Mouse (Mus musculus): ENCODE data around the gene Eif4e.
"Not testable (repeated sequence)": the region's sequence is repeated elsewhere in the genome, so short reads cannot be mapped to it uniquely, and the experiment has no call there.

Eif4e gene

GRCm38 (mm10) chr3:138517881-138518280, 8.1 kb upstream of the Eif4e start:
- DNase-seq (ENCODE audit: low read depth): no peak

DNA sequence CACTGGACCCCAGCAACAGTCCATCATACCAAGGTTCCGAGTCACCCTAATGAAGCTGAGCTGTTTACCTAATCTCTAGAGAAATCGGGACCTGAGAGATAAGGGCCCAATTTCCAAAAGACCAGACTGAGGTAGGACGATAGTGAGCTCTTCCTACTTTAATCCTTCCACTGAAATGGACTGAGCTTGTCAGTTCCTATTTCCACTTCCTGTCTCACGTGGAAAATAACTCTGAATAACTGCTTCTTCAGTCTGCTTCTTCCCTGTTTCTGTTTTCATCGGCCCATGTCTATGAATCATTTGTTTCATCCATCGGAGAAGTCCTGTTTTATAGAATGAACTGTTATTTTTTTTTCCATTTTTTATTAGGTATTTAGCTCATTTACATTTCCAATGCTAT, 6.8 kb upstream of the Eif4e start:
- DNase-seq (ENCODE audit: low read depth): no peak

- DNase-seq (ENCODE audit: low read depth): no peak
These were observed 2.0 kb upstream of the Eif4e start for GRCm38 (mm10) chr3:138523956-138524355.

DNA sequence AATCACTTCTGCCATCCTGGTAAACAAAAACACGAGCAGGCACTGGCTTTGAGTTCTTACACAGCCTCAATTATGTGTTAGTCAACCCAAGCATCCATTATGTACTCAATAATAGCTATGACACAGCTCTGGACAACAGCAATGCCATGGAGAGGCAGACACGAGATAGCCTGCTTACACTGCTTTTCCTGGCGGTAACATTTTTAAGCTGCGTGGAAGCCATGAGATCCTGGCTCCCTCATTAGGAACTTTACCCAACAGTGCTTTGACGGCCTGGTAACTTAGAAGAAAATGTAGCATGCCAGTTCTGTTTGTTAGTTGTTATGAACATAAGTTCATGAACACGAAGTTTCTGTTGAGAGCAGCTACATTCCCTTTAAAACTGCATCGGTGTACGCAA, 485 bp upstream of the Eif4e start:
- DNase-seq (ENCODE audit: low read depth): no peak

- DNase-seq (ENCODE audit: low read depth): peak; percentile 97
These were observed 1.1 kb downstream of the Eif4e start for GRCm38 (mm10) chr3:138526916-138527666.

DNA sequence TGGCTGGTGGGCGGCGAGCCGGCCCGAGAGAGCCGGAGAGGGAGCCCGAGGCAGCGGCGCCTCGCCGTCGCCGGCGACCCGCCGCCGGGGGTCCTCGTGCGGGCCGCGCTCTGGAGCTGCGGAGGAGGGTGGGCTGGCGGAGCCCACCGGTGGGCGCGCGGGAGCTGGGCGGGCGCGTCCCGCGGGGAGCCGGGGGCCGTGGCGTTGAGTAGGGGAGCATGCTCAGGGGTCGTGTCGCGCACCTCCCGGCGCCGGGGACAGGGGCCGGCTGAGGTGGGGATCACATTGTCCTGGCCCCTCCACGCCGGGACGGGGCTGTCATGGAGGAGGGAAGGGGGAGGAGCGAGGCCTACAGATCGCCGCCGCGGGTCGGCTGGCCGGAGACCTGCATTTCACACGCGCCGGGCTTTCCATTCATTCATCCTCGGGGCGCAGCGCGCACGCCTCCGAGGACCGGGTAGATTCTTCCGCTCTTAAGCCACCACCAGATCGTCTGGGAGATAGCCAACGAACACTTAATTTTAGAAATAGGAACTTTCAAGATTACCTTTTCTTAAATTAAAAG, 1.8 kb downstream of the Eif4e start:
- no peak for DNase-seq (ENCODE audit: low read depth)

DNA sequence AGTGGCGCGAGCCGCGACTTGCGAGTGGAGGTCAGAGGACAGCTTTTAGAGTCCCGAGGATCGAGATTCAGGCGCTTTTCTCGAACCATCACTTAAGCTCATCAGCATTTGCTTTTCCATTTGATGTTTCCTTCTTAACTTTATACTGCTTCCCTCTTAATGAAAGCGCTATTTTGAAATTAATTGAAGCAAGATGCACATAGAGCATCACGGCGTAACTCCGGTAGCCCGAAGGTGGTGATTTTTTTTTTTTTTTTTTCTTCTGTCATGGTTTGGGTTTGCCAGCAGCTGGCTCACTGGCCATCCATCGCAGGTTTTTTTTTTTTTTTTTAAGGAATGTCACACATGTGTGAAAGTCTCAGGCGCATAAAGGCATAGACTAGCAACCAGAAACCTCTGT, 2.3 kb downstream of the Eif4e start:
- DNase-seq (ENCODE audit: low read depth): no peak

DNA sequence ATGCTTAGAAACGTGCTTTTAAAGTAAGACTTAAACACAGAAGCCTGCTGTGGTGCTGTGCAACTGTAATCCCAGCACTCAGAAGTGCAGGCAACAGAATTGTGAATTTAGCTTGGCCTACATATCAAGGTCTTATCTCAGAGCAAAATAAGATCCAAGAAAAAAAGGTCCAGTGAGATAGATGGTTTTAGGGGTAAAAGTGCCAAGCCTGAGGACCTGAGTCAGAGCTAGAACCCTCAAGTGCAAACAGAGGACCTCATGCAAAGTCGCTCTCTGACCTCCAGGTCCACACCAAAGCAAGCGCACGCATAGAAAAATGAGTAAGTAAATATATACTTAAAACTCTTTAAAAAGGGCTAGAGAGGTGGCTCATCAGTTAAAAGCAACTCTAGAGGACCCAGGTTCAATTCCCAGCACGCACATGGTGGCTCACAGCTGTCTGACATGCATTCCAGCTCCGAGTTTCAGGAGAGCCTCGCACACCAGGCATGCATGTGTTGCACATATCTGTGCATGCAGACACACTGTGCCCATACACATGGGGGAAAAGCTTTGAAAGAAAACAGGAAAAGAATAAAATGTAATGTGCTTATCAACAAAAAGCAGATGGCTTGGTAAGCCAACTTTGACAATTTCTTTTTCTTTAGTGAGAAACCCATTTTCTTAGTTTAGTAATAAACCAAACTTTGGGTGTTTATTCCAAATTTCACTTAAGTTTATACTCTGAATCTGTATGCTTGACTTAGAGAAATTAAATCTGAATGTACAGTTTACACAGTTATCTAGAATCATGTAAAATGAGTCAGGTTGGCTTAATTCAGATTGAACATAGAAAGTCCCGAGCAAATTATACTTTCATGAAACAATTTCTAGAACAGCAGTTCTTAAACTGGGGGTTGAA, 4.8 kb downstream of the Eif4e start:
- no peak for DNase-seq (ENCODE audit: low read depth)

DNA sequence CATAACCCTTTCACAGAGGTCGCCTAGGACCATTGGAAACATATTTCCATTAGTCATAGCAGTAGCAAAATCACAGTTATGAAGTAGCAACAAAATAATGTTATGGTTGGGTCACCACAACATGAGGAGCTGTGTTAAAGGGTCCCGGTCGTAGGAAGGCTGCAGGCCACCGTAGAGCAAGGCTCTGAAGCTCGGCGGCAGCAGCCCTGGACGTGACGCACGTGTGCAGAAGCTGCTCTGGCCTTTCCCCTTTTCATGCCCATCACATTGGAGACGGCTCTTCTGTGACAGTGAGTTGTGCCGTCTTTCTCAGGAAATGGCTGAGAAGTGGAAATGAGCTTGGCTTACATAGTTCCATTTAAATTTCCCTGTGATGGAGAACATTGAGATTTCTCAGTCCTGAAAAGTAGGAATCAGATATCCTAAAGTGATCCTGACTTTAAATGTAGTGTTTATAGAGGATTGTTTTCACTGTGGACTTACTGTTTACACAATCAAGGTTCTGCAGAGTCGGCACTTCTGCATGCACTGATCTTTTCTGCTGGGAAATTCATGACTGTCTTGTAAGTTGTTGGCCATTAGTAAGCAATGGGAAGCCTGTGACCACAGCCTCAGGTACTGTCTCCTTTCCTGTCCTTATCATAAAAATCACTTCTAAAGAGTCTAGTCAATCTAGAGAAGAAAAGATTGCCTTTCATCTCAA, 5.7 kb downstream of the Eif4e start:
- DNase-seq (ENCODE audit: low read depth): no peak

- DNase-seq (ENCODE audit: low read depth): no peak
These were observed 6.8 kb downstream of the Eif4e start for GRCm38 (mm10) chr3:138532764-138533163.

DNA sequence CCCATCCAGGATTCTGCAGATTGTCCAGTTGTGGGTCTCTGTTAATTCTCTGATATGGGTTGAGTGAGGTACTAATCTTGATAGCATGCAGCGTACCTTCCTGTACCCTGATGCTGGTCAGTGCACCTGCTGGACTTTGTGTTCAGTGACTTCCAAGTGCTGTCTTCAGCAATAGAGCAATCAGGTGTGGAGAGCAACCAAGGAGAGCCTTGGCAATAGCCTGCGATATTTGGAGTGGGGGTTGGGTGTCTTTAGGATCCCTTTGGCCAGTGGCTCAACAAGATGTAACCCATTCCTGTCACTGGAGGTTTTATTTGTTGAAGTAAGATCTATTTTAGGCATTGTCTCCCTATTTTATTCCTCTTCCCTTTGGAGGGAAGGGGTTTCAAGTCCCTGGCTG, 10.1 kb downstream of the Eif4e start:
- DNase-seq (ENCODE audit: low read depth): no peak

DNA sequence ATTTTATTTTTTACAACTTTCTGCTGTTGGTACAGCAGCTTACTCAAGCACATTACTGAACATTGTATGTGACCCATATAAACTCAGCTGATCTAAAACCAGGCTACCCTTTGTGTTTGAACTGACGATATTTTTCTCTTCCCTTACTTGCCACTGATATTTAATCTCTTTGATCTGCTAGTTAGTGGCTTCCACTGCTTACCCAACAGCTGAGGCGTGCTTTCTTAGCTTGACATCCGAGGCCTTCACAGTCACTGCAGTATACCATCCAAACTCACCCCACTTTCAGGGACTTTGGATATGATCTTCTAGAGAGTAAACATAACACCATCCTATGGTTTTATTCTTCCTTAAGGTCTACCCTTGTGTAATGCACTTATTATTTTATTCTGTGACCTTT, 16.6 kb downstream of the Eif4e start:
- DNase-seq (ENCODE audit: low read depth): no peak

- DNase-seq (ENCODE audit: low read depth): no peak
These were observed 18.1 kb downstream of the Eif4e start for GRCm38 (mm10) chr3:138544117-138544516.

GRCm38 (mm10) chr3:138546678-138547077, 20.7 kb downstream of the Eif4e start:
- no peak for DNase-seq (ENCODE audit: low read depth)

- DNase-seq (ENCODE audit: low read depth): no peak
These were observed 23.1 kb downstream of the Eif4e start for GRCm38 (mm10) chr3:138549045-138549444.

GRCm38 (mm10) chr3:138550336-138551123, 24.6 kb downstream of the Eif4e start:
- no peak for DNase-seq (ENCODE audit: low read depth)

DNA sequence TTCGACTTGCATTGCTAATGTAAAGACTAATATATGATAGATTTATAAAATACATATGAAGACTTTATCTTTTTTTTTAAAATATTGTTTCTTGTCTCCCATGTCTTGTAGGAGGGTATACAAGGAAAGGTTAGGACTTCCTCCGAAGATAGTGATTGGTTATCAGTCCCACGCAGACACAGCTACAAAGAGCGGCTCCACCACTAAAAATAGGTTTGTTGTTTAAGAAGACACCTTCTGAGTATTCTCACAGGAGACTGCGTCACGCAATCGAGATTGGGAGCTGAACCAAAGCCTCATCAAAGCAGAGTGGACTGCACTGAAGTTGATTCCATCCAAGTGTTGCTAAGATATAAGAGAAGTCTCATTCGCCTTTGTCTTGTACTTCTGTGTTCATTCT, 29.3 kb downstream of the Eif4e start:
- not testable (repeated sequence) for DNase-seq (ENCODE audit: low read depth)

DNA sequence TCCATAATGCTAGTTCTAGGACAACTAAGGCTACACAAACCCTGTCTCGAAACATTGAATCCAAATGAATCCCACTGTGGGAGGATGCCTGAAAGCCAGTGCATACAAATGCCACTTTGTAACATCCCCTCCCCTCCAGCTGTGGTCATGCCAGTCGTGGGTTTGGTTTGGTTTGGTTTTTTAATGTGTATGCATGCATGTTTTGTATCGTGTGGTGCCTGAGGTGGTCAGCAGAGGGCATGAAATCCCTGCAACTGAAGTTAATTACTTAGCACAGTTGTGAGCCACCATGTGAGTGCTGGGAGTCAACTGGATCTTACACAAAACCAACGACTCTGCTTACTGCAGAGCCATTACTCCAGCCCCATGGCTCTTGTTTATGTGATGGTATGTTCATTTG, 32.5 kb downstream of the Eif4e start:
- no peak for DNase-seq (ENCODE audit: low read depth)

- DNase-seq (ENCODE audit: low read depth): no peak
These were observed 34.3 kb downstream of the Eif4e start for GRCm38 (mm10) chr3:138560242-138560641.

GRCm38 (mm10) chr3:138560886-138561285, 34.9 kb downstream of the Eif4e start:
- no peak for DNase-seq (ENCODE audit: low read depth)

DNA sequence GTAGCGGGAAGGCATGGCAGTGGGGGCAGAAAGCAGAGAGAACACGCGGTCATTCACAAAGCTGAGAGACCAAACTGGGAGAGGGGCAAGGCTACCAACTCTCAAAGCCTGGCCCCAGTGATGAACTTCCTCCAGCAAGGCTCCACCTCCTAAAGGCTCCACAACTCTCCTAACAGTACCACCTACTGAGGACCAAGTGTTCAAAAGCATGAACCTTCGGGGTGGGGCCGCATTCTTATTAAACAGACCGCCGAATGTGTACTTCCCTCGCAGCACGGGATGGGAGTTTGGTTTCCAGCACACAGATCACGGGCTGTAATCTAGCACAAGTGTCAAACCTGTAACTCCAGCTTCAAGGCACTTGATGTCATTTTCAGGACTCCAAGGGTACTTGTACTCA, 52.9 kb downstream of the Eif4e start:
- DNase-seq (ENCODE audit: low read depth): no peak

GRCm38 (mm10) chr3:138586213-138586612, 60.2 kb downstream of the Eif4e start:
- no peak for DNase-seq (ENCODE audit: low read depth)
